Mouse (Mus musculus) retina, postnatal 1 day (tissue): ENCODE data around the gene Slfn2.

Experiments used
- DNase-seq: peaks from one replicate; pipeline ENCODE4 v3.0.0-alpha.2; 2012

The Slfn2 gene

DNA sequence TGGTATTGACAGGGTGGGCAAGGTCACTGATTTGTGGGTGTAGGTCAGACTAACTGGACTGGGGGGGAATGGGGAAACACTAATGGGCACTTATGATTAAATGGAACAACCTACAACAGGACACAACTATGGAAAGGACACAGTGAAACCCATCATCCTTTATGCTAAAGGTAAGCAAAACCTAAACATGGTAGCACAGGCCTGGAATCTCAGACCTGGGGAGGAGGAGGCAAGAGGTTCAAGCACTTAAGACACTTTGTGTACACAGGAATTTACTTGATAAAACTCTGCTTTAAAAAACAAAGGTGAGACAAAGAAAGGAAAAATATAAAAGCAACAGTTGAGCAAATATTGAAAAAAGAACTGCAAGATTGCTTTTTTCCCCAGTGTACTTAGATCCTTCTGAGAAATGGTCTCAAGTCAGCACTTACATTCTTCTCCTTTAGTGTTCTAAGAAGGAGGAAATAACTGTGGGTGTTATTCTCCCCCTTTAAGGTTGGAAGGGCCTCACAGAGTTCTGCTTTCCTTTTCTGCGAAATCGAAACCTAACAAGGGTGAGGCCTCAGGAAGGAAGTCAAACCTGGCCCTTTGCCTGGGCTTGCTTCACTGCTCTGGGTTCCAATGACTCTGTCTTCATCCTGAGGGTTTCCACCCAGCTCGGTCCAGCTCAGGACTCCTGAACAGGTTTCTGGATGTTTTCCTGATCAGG lies 13.0 kb downstream of the Slfn2 start:
- no peak for DNase-seq

DNA sequence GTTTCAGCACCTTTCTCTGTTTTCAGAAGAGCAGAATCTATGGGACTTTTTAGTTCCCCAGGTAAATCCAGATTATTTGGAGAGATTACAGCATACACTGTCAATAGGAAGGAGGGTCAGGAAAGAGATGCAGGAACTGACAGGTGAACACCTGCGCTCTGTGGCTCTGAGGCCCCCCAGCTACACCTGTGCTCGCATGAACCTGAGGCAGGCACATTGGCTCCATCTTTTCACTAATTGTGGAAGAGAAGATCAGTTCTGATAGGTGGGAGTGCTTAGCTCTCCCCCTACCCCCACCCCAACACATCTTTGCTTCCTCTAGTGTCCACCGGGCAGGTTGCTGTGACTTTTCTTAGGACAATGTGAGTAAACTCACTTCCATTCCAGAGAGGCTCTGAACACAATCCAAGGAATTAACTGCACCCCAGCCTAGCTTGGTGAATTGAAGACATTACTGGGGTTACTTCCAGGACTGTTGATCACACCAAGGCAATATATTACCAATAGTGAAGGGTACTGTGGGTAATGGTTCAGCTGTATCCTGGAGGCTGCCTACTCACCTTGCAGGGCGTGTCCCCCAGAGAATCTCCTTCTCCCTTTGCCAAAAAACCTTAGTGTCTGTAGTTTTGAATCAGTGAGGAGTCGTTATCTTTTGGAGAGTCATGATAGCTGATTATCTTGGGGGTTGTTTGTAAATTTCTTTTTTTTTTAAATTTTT lies 13.7 kb downstream of the Slfn2 start:
- no peak for DNase-seq

GRCm38 (mm10) chr11:83079487-83080199 lies 14.7 kb downstream of the Slfn2 start:
- no peak for DNase-seq

DNA sequence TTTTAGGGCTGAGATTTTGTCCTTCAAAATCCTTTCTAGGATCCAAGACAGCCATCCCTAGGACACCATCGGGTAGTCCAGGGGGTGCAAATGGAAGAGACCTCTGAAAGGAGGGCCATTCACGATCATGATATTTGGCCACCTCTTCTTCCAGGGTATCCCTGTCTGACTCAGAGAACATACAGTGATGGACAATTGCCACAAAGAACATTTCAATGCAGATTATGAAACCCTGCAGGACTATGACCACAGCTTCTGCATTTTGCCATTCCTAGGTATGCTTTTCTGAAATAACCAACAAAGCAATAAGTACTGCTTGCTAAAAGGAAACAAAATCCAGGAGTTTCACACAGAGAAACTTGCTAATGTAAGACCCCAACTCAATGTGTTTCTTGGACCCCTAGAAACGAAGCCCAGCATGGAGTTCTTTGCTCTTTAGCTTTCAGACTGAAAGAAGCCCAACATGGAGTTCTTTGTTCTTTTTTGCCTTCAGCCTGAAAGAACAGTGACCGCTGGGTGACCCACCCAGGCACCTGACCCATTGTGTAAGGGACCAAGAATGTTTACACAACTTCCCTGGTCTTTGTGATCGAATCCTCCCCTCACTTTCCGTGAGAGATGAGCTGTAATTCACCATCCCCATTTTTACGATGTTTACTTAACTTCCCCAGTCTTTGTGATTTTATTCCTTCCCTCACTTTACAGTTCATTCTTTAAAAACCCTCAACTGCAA lies 18.0 kb downstream of the Slfn2 start:
- no peak for DNase-seq

DNA sequence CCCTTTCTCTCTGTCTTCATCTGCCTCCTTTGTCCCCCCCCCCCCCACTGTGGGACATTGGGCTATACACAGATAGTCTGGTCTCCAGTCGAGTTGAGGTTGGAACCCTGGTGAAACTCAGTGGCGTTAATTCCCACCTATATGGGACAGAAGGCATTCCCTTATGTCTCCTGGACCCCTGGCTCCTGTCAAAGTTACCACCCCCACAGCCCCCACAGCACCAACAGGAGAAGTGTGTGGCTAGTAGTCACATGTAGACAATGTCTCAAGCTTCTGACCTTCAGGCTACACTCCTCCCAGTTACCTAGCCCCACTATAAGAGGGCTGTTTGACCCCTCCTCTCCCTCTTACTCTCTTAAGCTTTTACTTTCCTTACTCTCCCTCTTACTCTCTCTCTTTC lies 19.2 kb downstream of the Slfn2 start:
- no peak for DNase-seq

DNA sequence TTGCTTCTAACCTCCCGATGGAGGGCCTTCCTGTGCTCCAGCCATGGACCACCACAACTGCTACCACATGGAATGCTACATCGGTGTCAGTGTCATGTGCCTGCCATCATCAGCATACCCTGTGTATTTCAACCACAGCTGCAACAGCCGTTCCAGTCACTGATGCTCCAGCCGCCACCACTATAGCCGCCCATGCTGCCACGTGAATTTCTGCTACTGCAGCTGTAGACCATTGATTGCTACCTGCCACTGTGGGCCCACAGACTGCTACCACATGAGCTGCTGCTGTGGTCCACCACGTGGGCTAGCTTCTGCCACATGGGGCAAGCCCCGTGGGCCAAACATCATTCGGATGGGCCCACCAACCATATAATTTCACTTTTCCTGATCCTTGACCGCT lies 19.8 kb downstream of the Slfn2 start:
- DNase-seq: no peak

- DNase-seq: peak; percentile 18
These were observed 50.2 kb downstream of the Slfn2 start for GRCm38 (mm10) chr11:83115138-83115537.

DNA sequence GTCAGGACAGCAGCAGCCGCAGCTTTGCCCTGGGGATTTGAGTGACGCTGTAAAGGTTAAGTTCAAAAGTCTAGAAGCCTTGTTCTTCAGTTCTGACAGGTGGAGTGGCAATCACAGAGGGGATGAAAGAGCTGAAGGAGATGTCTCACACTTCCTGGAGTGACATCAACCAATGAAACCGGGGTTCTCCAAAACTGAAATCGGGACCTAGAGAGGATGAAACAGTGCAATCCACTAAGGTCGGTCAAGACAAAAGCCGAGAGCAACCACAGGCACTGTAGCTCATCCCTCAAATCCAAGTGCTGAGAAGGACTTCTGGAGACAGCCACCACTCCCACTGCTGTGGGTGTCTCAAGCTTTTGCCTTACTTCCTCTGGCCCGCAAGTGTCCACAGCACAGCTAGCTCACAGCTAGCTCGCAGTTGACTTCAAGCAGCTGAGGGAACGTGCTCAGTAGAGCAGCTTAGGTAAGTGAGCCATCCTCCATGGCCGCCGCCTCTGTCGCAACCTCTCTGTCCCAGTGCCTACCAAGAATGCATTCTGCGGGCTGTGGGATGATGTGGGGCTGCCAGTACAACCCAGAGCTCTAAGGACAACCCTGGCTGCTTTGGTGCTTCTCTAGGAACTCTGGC lies 51.8 kb downstream of the Slfn2 start, which contains the start of gene Slfn1:
TSS of gene Slfn1 (plus strand) at position 253 of the 631 bp plus-strand sequence.
- DNase-seq: no peak

GRCm38 (mm10) chr11:83118056-83118455 lies 53.1 kb downstream of the Slfn2 start:
- no peak for DNase-seq
